Mouse (Mus musculus): ENCODE results near the gene Tmem63c. TPM values are rescaled to one million over a fixed set of nuclear protein-coding genes. Genes with fewer than 3 reads are reported as not detected.

Tmem63c gene
- polyA plus RNA-seq, 1 experiment from 2014 or later = not detected

DNA sequence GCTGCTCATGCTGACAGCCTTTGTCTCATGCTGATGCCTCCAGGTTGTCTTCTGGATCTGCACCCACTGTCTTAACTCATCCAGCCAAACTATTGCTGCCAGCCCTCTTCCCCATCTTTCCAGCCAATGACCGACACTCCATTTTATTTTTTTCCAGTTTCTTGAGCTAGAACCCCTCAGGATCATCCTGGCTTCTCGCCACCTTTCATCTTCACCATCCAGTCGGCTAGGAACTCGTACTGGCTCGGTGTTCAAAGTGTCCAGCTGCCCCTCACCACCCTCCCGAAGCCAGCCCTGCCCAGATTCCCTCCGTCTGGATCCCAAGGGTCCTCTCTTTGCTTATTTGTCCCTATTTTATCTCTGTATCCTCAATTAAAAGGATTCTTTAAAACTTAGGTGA lies 33.7 kb downstream of the Tmem63c start:
- no peak overlapping the region for H3K27ac ChIP-seq (replicated peaks)
- no peaks in the 10 kb centered on the region for H3K36me3 ChIP-seq (replicated peaks)
- no peak overlapping the region for H3K4me3 ChIP-seq (replicated peaks)
- no peaks in the 10 kb centered on the region for H3K4me1 ChIP-seq (replicated peaks)
- no peak overlapping the region for H3K9ac ChIP-seq
- no peaks in the 10 kb centered on the region for H3K9me3 ChIP-seq (replicated peaks)
- H3K27me3 ChIP-seq = peaks cover 4% of the 10 kb centered on the region
- no peak for ATAC-seq (ENCODE audit: insufficient read depth)
- WGBS (ENCODE audit: insufficient replicate concordance) = 42% methylated on average over 7 of the region's 7 CpGs
- no peak overlapping the region for H3K4me2 ChIP-seq

DNA sequence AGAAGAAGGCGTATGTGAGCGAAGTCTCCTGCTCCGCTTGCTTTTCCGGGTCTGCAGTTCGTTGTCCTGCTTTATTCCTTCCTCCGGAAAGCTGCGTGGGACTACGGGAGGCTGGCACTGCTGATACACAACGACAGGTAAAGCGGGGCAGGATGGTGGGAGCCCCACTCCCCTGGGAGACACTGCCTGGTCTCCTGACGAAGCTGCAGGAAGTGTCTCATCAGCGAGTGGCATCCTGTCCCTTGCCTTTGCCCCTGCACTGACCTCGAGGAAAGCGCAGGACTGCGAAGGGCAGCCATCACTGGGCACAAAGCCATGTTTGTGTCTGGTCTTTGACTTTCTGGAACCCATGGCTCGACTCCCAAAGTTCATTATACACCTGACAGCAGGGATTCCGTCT lies 35.9 kb downstream of the Tmem63c start:
- Histone ChIP-seq H3K9ac (no peak overlapping the region), H3K4me1 (replicated peaks) (no peaks in the 10 kb centered on the region), H3K27me3 (peaks cover 4% of the 10 kb centered on the region), H3K4me3 (replicated peaks) (no peak overlapping the region), H3K27ac (replicated peaks) (no peak overlapping the region), H3K4me2 (no peak overlapping the region), H3K9me3 (replicated peaks) (no peaks in the 10 kb centered on the region), H3K36me3 (replicated peaks) (no peaks in the 10 kb centered on the region)
- no peak for ATAC-seq (ENCODE audit: insufficient read depth)
- WGBS (ENCODE audit: insufficient replicate concordance) = 48% methylated on average over 17 of the region's 17 CpGs

DNA sequence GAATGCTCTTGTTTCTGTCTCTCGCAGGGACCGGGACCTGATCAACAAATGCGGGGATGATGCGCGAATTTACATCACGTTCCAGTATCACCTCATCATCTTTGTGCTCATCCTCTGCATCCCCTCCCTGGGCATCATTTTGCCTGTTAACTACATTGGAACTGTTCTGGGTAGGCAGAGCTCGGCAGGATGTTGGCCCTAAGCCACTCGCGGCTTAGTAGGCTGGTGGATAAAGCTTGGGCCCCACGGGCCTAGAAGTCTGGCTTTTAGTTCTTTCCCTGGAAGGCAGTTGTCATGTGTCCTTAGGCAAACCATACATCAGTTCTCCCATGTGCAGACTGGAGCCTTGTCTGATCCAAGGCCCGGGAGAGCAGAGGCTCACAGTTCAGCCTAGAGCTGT lies 44.3 kb downstream of the Tmem63c start:
- Histone ChIP-seq H3K9me3 (replicated peaks) (no peaks in the 10 kb centered on the region), H3K4me2 (no peak overlapping the region), H3K27ac (replicated peaks) (no peak overlapping the region), H3K36me3 (replicated peaks) (no peaks in the 10 kb centered on the region), H3K9ac (no peak overlapping the region), H3K4me1 (replicated peaks) (no peaks in the 10 kb centered on the region), H3K27me3 (no peaks in the 10 kb centered on the region), H3K4me3 (replicated peaks) (no peak overlapping the region)
- WGBS (ENCODE audit: insufficient replicate concordance) = 75% methylated on average over 11 of the region's 11 CpGs
- no peak for ATAC-seq (ENCODE audit: insufficient read depth)

DNA sequence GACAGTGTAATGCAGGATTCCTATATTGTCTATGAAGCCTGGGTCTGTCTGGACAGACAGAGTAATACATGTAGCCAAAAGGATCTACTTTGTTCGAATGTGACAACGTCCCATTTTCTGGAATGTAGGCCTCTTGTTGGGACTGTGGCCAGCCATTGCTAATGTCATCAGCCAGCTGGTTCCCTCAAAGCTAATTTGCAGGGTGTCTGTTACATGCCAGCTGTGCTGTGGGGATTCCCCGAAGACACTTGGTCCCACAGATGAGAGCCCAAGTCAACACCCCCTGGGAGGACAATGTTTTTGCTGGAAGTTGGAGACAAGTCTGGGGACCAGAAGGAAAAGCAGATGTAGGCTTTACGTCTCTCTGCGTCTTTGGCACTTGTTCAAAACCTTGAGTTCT lies 45.3 kb downstream of the Tmem63c start:
- no peaks in the 10 kb centered on the region for H3K27me3 ChIP-seq
- H3K9ac ChIP-seq = no peak overlapping the region
- no peaks in the 10 kb centered on the region for H3K9me3 ChIP-seq (replicated peaks)
- no peak overlapping the region for H3K4me2 ChIP-seq
- H3K27ac ChIP-seq (replicated peaks) = no peak overlapping the region
- ATAC-seq (ENCODE audit: insufficient read depth) = no peak
- no peaks in the 10 kb centered on the region for H3K36me3 ChIP-seq (replicated peaks)
- no peaks in the 10 kb centered on the region for H3K4me1 ChIP-seq (replicated peaks)
- 76% methylated on average over 5 of the region's 5 CpGs for WGBS (ENCODE audit: insufficient replicate concordance)
- H3K4me3 ChIP-seq (replicated peaks) = no peak overlapping the region

DNA sequence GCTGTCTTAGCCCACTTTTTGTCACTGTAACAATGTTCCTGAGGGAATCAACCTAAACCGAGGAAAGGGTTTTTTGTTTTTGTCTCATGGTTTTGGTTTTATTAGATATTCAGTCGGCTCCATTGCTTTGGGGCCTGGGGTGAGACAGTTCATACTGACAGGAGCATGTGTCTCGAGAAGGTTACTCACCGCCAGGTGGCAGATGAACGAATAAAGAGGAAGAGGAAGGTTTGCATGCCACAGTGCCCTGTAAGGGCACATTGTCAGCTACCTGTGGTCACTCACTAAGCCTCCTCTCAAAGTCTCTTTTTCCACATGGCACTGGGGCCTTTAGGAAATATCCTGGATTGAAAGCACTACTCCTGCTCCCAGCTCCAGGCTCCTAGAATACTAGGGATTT lies 49.4 kb downstream of the Tmem63c start:
- Histone ChIP-seq H3K4me3 (replicated peaks) (no peak overlapping the region), H3K27ac (replicated peaks) (no peak overlapping the region), H3K4me1 (replicated peaks) (no peaks in the 10 kb centered on the region), H3K36me3 (replicated peaks) (no peaks in the 10 kb centered on the region), H3K9ac (no peak overlapping the region), H3K27me3 (no peaks in the 10 kb centered on the region), H3K4me2 (no peak overlapping the region), H3K9me3 (replicated peaks) (no peaks in the 10 kb centered on the region)
- no peak for ATAC-seq (ENCODE audit: insufficient read depth)
- 43% methylated on average over 5 of the region's 5 CpGs for WGBS (ENCODE audit: insufficient replicate concordance)

DNA sequence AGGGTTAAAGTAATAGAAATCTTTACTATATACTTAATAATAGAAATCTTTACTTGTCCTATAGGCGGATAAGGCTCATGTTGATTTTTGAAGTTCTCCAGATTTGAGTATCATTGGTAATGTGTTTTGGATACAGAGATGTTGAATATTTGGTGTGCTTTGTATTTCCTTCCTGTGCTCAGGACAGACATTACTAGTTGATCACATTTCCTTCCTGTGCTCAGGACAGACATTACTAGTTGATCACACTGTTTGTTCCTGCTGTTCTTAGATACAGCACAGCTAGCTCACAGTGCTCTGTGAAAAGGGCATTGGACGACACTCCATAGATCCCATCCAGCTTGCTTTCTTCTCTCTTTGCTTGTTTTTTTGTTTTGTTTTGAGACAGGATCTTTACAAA lies 55.5 kb downstream of the Tmem63c start:
- WGBS (ENCODE audit: insufficient replicate concordance) = 69% methylated on average over 2 of the region's 2 CpGs
- Histone ChIP-seq H3K27me3 (no peaks in the 10 kb centered on the region), H3K9ac (no peak overlapping the region), H3K27ac (replicated peaks) (no peak overlapping the region), H3K4me2 (no peak overlapping the region), H3K36me3 (replicated peaks) (no peaks in the 10 kb centered on the region), H3K4me3 (replicated peaks) (no peak overlapping the region), H3K9me3 (replicated peaks) (no peaks in the 10 kb centered on the region), H3K4me1 (replicated peaks) (no peaks in the 10 kb centered on the region)
- ATAC-seq (ENCODE audit: insufficient read depth) = no peak

DNA sequence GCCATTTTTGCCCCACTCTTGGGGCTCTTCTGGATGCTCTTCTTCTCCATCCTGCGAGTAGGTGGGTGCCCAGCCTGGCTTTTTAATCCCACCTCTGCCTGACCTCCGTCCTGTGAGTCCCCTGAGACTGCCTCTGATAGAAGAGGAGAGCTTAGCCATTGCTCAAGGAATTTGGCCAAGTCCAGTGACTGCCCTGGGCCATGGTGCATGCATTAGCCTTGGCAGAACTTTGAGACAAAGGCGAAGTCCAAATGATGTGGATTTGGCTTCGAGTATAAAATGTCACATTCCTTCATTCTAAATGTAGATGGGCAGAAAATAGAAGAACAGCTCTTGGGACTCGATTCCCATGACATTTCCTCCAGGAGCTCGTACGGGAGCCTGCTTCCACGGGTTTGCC lies 61.7 kb downstream of the Tmem63c start:
- Histone ChIP-seq H3K4me2 (no peak overlapping the region), H3K9me3 (replicated peaks) (no peaks in the 10 kb centered on the region), H3K4me3 (replicated peaks) (no peak overlapping the region), H3K27me3 (no peaks in the 10 kb centered on the region), H3K36me3 (replicated peaks) (no peaks in the 10 kb centered on the region), H3K4me1 (replicated peaks) (no peaks in the 10 kb centered on the region), H3K9ac (no peak overlapping the region), H3K27ac (replicated peaks) (no peak overlapping the region)
- 56% methylated on average over 8 of the region's 8 CpGs for WGBS (ENCODE audit: insufficient replicate concordance)
- ATAC-seq (ENCODE audit: insufficient read depth) = no peak

DNA sequence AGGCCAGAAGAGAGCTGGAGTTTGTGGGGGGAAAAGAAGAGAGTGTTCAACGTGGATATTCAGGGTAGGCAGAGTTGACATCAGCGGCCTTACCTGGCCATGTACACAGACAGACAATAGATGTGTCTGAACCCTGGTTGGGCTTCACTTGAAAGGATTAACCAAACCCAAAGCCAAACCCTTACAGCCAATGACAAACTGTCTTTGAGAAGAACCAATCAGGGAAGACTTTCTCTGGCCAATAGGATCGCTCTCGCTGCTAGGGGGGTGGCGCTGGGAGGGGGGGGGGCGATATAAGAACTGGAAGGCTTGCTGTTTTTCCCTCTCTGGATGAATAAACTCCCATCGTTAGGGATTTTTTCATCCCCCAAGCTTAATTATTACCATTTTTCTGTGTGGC lies 66.1 kb downstream of the Tmem63c start:
- Histone ChIP-seq H3K36me3 (replicated peaks) (no peaks in the 10 kb centered on the region), H3K9ac (no peak overlapping the region), H3K27me3 (no peaks in the 10 kb centered on the region), H3K27ac (replicated peaks) (no peak overlapping the region), H3K4me3 (replicated peaks) (no peak overlapping the region), H3K4me2 (no peak overlapping the region), H3K9me3 (replicated peaks) (no peaks in the 10 kb centered on the region), H3K4me1 (replicated peaks) (no peaks in the 10 kb centered on the region; the same call in 1 of the 2 replicates)
- WGBS (ENCODE audit: insufficient replicate concordance) = 49% methylated on average over 7 of the region's 7 CpGs
- ATAC-seq (ENCODE audit: insufficient read depth) = no peak

DNA sequence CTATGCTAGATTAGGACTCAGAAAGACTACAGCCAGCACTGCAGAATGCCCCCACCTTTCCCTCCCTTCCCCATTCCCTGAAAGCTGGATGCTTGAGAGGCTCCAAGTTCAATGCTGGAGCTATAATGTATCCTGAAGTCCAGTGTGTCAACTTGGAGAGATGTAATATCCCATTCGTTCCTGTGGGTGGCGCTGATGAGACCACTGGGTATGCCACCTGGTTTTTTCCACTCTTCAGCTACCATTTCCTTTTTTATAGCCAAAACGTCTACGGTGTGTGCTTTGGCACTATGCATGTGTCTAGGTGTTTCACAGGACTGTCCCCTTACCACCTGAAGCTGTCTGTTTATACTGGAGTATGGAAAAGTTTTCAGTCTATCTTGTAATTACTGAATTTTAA lies 67.2 kb downstream of the Tmem63c start:
- ATAC-seq (ENCODE audit: insufficient read depth) = no peak
- no peaks in the 10 kb centered on the region for H3K27me3 ChIP-seq
- H3K4me3 ChIP-seq (replicated peaks) = no peak overlapping the region
- H3K9ac ChIP-seq = no peak overlapping the region
- 24% methylated on average over 4 of the region's 4 CpGs for WGBS (ENCODE audit: insufficient replicate concordance)
- H3K9me3 ChIP-seq (replicated peaks) = no peaks in the 10 kb centered on the region
- no peaks in the 10 kb centered on the region for H3K36me3 ChIP-seq (replicated peaks)
- no peak overlapping the region for H3K27ac ChIP-seq (replicated peaks)
- no peak overlapping the region for H3K4me2 ChIP-seq
- no peaks in the 10 kb centered on the region; the same call in 1 of the 2 replicates for H3K4me1 ChIP-seq (replicated peaks)

DNA sequence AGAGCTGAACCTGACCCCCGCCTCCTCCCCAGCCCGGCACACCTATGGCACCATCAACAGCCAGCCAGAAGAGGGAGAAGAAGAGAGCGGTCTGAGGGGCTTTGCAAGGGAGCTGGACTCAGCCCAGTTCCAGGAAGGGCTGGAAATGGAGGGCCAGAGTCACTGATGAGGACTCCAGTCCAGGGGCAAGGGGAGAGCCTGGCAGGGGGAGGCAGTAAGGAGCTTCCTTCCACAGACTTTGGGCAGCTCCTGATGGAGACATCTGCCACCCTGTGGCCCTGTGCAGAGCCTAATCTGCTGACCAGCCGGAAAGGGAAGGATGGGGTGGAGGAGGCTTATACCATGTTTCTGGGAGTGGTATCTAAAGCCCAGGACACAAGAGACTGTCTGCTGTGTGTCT lies 68.1 kb downstream of the Tmem63c start:
- Histone ChIP-seq H3K4me3 (replicated peaks) (no peak overlapping the region), H3K27ac (replicated peaks) (no peak overlapping the region), H3K27me3 (no peaks in the 10 kb centered on the region), H3K9me3 (replicated peaks) (no peaks in the 10 kb centered on the region), H3K4me1 (replicated peaks) (no peaks in the 10 kb centered on the region; the same call in 1 of the 2 replicates), H3K4me2 (no peak overlapping the region), H3K36me3 (replicated peaks) (no peaks in the 10 kb centered on the region), H3K9ac (no peak overlapping the region)
- WGBS (ENCODE audit: insufficient replicate concordance) = 82% methylated on average over 4 of the region's 4 CpGs
- no peak for ATAC-seq (ENCODE audit: insufficient read depth)

DNA sequence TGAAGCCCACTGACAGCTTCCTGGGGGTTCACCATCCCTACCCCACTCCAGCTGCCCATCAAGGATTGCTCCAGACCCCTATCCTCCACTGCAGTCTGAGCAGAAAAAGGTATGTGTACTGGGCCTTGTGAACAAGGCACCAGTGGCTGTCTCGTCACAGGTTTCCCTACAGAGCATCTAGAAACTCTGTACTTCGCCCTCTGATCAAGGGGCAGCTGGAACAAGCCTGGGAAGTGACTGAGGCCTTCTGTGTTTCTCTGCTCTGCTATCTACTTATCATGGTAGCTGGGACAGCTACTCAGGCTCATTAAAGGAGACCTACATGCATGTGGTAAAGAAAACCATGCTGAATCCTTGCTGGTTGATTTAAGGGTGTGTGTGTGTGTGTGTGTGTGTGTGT lies 68.6 kb downstream of the Tmem63c start:
- Histone ChIP-seq H3K9ac (no peak overlapping the region), H3K4me2 (no peak overlapping the region), H3K9me3 (replicated peaks) (no peaks in the 10 kb centered on the region), H3K27me3 (no peaks in the 10 kb centered on the region), H3K27ac (replicated peaks) (no peak overlapping the region), H3K36me3 (replicated peaks) (no peaks in the 10 kb centered on the region), H3K4me3 (replicated peaks) (no peak overlapping the region), H3K4me1 (replicated peaks) (no peaks in the 10 kb centered on the region; the same call in 1 of the 2 replicates)
- 51% methylated on average over 2 of the region's 2 CpGs for WGBS (ENCODE audit: insufficient replicate concordance)
- no peak for ATAC-seq (ENCODE audit: insufficient read depth)

DNA sequence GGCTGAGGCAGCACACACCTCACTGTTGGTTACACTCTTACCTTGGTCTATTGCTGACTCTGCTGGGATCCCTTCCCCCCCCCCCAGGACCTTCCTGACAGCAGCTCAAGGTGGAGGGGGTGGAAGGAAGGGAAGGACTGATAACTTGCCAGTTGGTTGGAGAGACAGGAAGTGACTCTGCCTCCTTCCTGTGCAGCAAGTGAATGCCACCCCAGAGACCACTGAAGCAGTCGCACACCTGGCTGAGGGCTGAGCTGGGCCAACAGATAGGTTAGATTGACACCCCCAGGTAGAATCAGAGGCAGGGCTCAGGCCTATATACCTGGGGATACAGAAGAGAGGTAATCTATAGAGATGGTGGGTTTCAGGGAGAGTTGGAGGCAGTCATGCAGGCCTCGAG lies 70.8 kb downstream of the Tmem63c start:
- Histone ChIP-seq H3K4me1 (replicated peaks) (no peaks in the 10 kb centered on the region; the same call in 1 of the 2 replicates), H3K4me3 (replicated peaks) (no peak overlapping the region), H3K4me2 (no peak overlapping the region), H3K9me3 (replicated peaks) (no peaks in the 10 kb centered on the region), H3K9ac (no peak overlapping the region), H3K27ac (replicated peaks) (no peak overlapping the region), H3K27me3 (no peaks in the 10 kb centered on the region), H3K36me3 (replicated peaks) (no peaks in the 10 kb centered on the region)
- no peak for ATAC-seq (ENCODE audit: insufficient read depth)
- WGBS (ENCODE audit: insufficient replicate concordance) = 36% methylated on average over 2 of the region's 2 CpGs
